Mouse (Mus musculus): ENCODE measurements around the gene Psmd11.
"Not testable (repeated sequence)": the region's sequence is repeated elsewhere in the genome, so short reads cannot be mapped to it uniquely, and the experiment has no call there.

Psmd11 gene

GRCm38 (mm10) chr11:80428381-80429008, at the start of gene Psmd11:
Gene Psmd11 (plus strand): TSS chr11:80428615.
- DNase-seq = peak; percentile 97

- not testable (repeated sequence) for DNase-seq
Observed at GRCm38 (mm10) chr11:80379184-80379583, 49.2 kb upstream of the Psmd11 start.

GRCm38 (mm10) chr11:80382626-80383018, 45.8 kb upstream of the Psmd11 start:
- no peak for DNase-seq

- DNase-seq = peak; percentile 96
Observed at GRCm38 (mm10) chr11:80383019-80383625, 45.3 kb upstream of the Psmd11 start, which contains the start of gene Zfp207. Gene Zfp207 (plus strand): TSS chr11:80383279.

GRCm38 (mm10) chr11:80383626-80384046, 44.8 kb upstream of the Psmd11 start:
- DNase-seq = no peak

- DNase-seq = no peak
Observed at GRCm38 (mm10) chr11:80384461-80384860, 44.0 kb upstream of the Psmd11 start.

GRCm38 (mm10) chr11:80385055-80385454, 43.4 kb upstream of the Psmd11 start:
- DNase-seq = no peak

GRCm38 (mm10) chr11:80386790-80387189, 41.6 kb upstream of the Psmd11 start:
- no peak for DNase-seq

- no peak for DNase-seq
Observed at GRCm38 (mm10) chr11:80389885-80390284, 38.5 kb upstream of the Psmd11 start.

- DNase-seq = no peak
Observed at GRCm38 (mm10) chr11:80391407-80392120, 36.9 kb upstream of the Psmd11 start.

- DNase-seq = no peak
Observed at GRCm38 (mm10) chr11:80395930-80396329, 32.5 kb upstream of the Psmd11 start.

- no peak for DNase-seq
Observed at GRCm38 (mm10) chr11:80396617-80397016, 31.8 kb upstream of the Psmd11 start.

GRCm38 (mm10) chr11:80407878-80408277, 20.5 kb upstream of the Psmd11 start:
- DNase-seq = not testable (repeated sequence)

GRCm38 (mm10) chr11:80410377-80410776, 18.0 kb upstream of the Psmd11 start:
- no peak for DNase-seq

- no peak for DNase-seq
Observed at GRCm38 (mm10) chr11:80417085-80417484, 11.3 kb upstream of the Psmd11 start.

- no peak for DNase-seq
Observed at GRCm38 (mm10) chr11:80419743-80420142, 8.7 kb upstream of the Psmd11 start.

- DNase-seq = no peak
Observed at GRCm38 (mm10) chr11:80420202-80420984, 8.0 kb upstream of the Psmd11 start.

GRCm38 (mm10) chr11:80421421-80422047, 6.9 kb upstream of the Psmd11 start:
- no peak for DNase-seq

- DNase-seq = no peak
Observed at GRCm38 (mm10) chr11:80424691-80425090, 3.7 kb upstream of the Psmd11 start.

- DNase-seq = no peak
Observed at GRCm38 (mm10) chr11:80425247-80425778, 3.1 kb upstream of the Psmd11 start.

- DNase-seq = not testable (repeated sequence)
Observed at GRCm38 (mm10) chr11:80426029-80426813, 2.2 kb upstream of the Psmd11 start.
